Mouse (Mus musculus) hindbrain, embryonic 15.5 days (tissue): ENCODE measurements at regions not wholly inside any gene's neighbourhood (a gene's known extent, or its start where the extent isn't known, plus 50 kb on each side); places are given as distances from the start of the nearest gene placed in this dataset.

ENCODE experiments used
- ATAC-seq: fragments of 200-750 bp; cut with Nextera tagmentation; 2 replicates; pipeline ENCODE4 v1.8.0; 2017; ENCODE audit warnings: low read depth, moderate number of reproducible peaks, moderate TSS enrichment; ENCODE audit not compliant: low FRiP score
- H3K27ac ChIP-seq: fragments of 300-500 bp; sonication (generic); replicated peaks from 2 replicates; pipeline ENCODE4 v1.5.1; 2015; ENCODE audit warnings: mild to moderate bottlenecking, inconsistent platforms
- H3K27me3 ChIP-seq: fragments of 300-500 bp; sonication (generic); 2 replicates; pipeline ENCODE4 v1.6.1; 2015; ENCODE audit warnings: control low read depth, inconsistent platforms
- H3K36me3 ChIP-seq: fragments of 300-500 bp; sonication (generic); 2 replicates; pipeline ENCODE4 v1.6.1; 2015; ENCODE audit warnings: control low read depth, inconsistent platforms
- H3K4me1 ChIP-seq: fragments of 300-500 bp; sonication (generic); replicated peaks from 2 replicates; pipeline ENCODE4 v1.6.1; 2015; ENCODE audit warnings: control low read depth, inconsistent platforms
- H3K4me2 ChIP-seq: fragments of 300-500 bp; sonication (generic); 2 replicates; pipeline ENCODE4 v1.6.1; 2015; ENCODE audit warnings: moderate library complexity, mild to moderate bottlenecking, inconsistent platforms
- H3K4me3 ChIP-seq: fragments of 300-500 bp; sonication (generic); 2 replicates; pipeline ENCODE4 v1.5.1; 2015; ENCODE audit warnings: mild to moderate bottlenecking, inconsistent platforms
- H3K9ac ChIP-seq: fragments of 300-500 bp; sonication (generic); 2 replicates; pipeline ENCODE4 v1.6.1; 2015; ENCODE audit warnings: inconsistent platforms
- H3K9me3 ChIP-seq: fragments of 300-500 bp; sonication (generic); 2 replicates; pipeline ENCODE4 v1.6.1; 2016; ENCODE audit warnings: control low read depth, inconsistent platforms
- WGBS: fragments of 180-500 bp; shearing (Covaris S2); methylation state at CpG from one replicate; pipeline ENCODE4 v1.1.7; 2015; 5-methylcytosine and 5-hydroxymethylcytosine counted together

GRCm38 (mm10) chr8:96238406-96238805 lies 350.1 kb upstream of the Got2 start:
- H3K27me3 ChIP-seq: no peaks in the 10 kb centered on the region
- no peaks in the 10 kb centered on the region for H3K36me3 ChIP-seq
- H3K9me3 ChIP-seq: no peaks in the 10 kb centered on the region
- no peak overlapping the region for H3K9ac ChIP-seq
- no peak for ATAC-seq
- H3K4me3 ChIP-seq: no peak overlapping the region
- no peak overlapping the region for H3K4me2 ChIP-seq
- no peak overlapping the region for H3K27ac ChIP-seq
- H3K4me1 ChIP-seq: no peaks in the 10 kb centered on the region

- Histone ChIP-seq H3K4me3 (no peak overlapping the region), H3K4me2 (no peak overlapping the region), H3K9ac (no peak overlapping the region), H3K27me3 (no peaks in the 10 kb centered on the region), H3K9me3 (no peaks in the 10 kb centered on the region), H3K27ac (no peak overlapping the region), H3K36me3 (no peaks in the 10 kb centered on the region), H3K4me1 (no peaks in the 10 kb centered on the region)
- no peak for ATAC-seq
- 96% methylated on average over 3 of the region's 3 CpGs for WGBS
Observed at GRCm38 (mm10) chr8:96237940-96238339, 349.6 kb upstream of the Got2 start.

GRCm38 (mm10) chr8:96230412-96230811 lies 342.1 kb upstream of the Got2 start:
- Histone ChIP-seq H3K9ac (no peak overlapping the region), H3K4me2 (no peak overlapping the region), H3K4me3 (no peak overlapping the region), H3K27me3 (no peaks in the 10 kb centered on the region), H3K4me1 (no peaks in the 10 kb centered on the region), H3K27ac (no peak overlapping the region), H3K36me3 (no peaks in the 10 kb centered on the region), H3K9me3 (no peaks in the 10 kb centered on the region)
- 34% methylated on average over 4 of the region's 4 CpGs for WGBS
- ATAC-seq: no peak
